Mouse (Mus musculus) olfactory bulb, adult 2 months (tissue): ENCODE data around the gene Rxrb.

Experiments used
- CTCF ChIP-seq: fragments of 200-500 bp; IDR thresholded peaks from 2 replicates; pipeline ENCODE4 v1.5.1; 2012; ENCODE audit warnings: low read depth, mild to moderate bottlenecking, low read length, moderate library complexity; ENCODE audit not compliant: insufficient read depth
- POLR2A ChIP-seq: fragments of 200-500 bp; IDR thresholded peaks from 2 replicates; pipeline ENCODE4 v1.6.1; 2012; ENCODE audit warnings: mild to moderate bottlenecking, low read depth, low read length, moderate library complexity; ENCODE audit not compliant: insufficient read depth

DNA sequence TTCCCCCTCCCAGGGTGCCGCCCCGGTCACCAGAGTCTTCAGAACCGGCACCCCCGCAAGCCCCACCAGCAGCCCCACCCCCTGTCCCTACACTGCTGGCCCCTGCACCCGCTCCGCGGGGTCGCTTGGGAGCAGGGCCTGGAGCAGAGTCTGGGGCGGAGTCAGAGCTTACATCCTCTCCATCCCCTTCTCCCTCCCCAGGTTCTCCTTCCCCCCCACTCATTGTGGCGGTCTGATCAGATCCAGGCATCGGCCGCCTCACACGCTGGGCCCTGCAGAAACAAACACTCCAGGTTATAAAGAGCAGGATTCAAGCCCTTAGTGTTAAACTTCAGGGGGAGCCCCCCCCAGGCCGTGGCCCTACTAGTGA, 9.2 kb upstream of the Rxrb start:
- TF ChIP-seq POLR2A (no peak), CTCF (no peak)
